Mouse (Mus musculus) testis, postnatal 10 days (tissue): ENCODE results near the gene Frmd4b.
"Not testable (repeated sequence)": the region's sequence is repeated elsewhere in the genome, so short reads cannot be mapped to it uniquely, and the experiment has no call there.

Experiments used
- DNase-seq: peaks from one replicate; pipeline ENCODE4 v3.0.0; 2021; ENCODE audit warnings: low spot score

The Frmd4b gene

DNA sequence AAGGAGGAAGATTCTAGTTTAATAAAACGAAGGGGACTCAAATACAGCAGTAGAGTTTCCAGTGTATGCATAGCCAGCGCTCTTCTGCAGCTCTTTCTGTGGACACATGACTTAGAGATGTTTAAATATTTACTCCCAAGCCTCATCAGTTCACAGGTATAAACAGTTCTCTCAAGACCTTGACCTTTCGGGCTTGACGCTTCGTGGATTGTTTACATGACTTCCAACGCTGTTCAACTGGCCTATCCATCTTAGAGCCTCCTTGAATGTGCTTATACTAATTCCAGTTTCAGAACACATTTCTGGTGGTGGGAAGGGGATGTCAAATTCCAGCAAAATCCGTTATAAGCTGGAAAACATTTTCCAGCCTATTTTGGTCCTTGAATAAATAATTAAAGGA lies 203.9 kb downstream of the Frmd4b start:
- DNase-seq = no peak

DNA sequence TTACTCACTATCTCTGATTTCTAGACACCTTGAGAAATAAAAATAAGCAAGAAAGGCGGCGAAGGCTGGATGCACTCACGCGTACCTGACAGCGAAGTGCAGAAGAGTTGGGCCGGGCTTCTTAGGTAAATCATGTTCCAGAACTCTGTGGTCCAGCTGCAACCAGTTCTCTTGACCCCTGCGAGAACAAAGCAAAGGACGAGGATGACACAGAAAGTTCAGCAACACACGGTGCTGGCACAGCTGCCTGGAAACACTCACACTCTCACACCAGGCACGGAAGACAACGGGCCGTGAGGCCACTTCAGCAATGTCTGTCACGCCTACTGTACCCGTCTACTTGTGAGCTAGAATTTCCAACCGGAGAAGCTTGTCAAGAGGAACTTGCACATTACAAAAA lies 204.9 kb downstream of the Frmd4b start:
- no peak for DNase-seq

DNA sequence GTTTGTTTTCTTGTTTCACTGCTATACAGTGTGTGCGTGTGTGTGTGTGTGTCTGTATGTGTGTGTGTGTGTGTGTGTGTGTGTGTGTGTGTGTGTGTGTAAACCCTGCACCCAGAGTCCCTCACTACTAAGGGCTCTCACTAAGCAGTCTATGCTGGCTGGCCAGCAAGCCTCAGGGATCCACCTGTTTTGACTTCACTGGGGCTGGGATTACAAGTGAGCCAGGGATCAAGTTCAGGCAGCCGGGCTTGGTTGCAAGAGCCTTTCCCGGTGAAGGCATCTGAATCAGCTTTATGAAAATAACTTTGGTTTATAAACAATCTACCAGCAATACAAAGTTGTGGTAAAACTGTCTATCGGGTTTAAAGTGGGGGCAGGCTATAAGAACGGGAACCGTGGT lies 206.0 kb downstream of the Frmd4b start:
- DNase-seq = no peak

DNA sequence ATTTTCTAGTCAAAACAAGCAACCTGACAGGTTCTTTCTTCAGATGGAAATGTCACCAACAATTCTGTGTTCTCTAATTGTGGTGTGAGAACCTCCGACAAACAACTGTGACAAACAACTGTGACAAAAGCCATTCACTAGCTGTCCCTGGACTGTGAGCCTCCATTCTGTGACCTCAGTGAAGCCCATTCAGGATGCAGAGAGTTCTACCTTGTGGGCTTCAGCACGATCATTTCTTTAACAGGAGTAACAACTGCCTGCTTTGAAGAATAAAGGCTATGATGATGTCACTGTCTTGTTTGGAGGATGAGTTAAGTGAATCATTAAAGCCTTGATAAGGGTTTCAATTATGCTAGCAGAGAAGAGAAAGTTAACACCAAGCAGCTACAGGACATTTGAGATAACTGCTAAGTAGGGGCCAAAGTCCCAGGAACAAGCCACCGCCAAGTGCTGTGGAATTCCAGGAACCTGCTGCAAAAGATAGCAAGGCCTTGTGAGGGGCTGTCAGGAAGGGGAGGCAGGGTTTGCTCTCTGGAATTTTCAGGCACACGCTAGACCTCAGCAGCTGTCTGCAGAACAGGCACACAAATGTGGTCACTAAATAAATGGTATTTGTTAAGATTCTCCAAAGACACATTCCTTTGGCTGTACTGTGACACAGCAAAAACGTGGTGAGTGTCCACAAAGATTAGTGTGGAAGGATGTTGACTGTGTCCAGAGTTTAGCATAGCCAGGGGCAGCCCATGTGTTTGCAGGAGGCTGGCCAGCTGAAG lies 207.7 kb downstream of the Frmd4b start:
- no peak for DNase-seq

DNA sequence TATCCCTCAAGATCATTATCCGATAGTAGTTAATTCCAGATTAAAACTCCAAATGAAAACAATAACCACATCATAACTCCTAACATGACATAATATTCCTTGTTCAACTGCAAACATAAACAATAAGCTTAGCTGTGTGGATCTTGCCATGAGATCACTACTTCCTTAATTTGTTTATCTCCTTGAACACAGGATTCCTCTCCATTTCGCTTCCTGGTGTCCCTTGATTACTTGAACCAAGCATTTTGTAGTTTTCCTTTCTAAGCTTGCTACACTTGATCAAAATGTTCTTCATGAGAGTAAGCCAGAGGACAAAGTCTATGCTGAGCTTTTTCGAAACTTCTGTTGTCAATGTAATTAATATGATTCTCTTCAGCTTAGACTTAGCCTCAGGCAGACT lies 209.4 kb downstream of the Frmd4b start:
- DNase-seq = no peak

DNA sequence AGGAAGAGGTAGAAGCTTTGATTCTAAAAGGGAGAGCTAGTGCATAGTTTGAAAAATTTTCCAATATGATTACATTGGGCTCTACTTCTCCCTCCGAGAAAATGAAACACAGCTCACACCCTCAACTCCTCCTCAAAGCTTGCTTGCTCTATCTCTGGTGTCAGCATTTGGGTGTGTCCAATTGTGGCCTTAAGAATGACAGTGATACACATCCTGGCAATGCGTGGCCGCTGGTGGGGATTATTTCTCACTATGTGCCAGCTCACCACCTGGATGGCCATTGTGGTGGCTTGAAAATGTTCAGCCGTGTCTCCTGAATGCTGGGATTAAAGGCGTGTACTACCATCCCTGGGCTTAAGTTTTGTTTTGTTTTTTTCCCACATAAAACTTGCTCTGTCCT lies 209.9 kb downstream of the Frmd4b start:
- DNase-seq = no peak

DNA sequence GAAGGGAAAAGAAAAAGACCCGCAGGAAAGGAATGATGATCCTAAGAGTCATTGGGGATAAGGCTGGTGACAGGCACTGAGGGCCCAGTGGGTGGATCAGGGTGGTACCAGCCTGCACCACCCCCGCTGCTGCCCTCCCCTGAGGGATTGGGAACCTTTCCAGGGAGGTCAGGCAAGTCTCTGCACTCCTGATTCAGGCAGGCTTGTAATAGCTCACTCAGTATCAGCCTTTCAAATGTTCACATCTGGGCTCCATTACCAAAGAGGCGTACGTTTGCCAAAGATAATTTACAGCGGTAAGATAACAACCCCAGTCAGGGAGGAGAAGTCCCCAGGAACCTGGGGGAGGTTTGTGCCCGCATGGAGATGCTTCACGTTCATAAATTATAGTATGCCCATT lies 212.0 kb downstream of the Frmd4b start:
- no peak for DNase-seq

DNA sequence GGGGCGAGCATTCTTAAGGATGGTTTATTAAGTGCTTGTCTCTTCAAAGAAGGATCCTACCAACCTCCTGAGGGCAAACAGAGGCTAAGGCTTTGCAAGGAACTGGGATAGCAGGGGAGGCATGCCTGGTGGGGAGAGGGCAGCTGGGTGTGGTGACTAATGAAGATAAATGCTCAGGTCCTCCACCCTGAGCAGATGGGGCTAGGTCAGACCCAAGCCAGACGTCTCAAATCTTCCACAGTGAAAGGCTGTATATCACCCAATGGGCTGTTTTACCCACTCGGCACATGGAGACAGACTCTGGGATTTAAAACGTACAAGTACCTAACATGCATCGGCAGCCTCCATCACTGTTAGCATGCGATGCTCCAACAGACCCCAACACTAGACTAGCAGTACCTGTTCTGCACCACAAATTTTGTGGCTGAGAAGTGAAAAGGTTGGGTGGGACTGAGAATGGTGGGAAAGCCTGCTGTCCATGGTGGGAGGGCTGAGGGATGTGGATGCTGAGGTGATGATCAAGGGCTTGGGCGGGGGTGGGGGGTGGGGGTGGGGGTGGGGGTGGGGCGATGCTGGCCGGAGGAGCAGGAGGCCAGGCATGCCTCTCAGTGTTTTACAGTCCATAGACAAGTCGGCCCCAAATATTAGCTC lies 214.4 kb downstream of the Frmd4b start:
- no peak for DNase-seq

DNA sequence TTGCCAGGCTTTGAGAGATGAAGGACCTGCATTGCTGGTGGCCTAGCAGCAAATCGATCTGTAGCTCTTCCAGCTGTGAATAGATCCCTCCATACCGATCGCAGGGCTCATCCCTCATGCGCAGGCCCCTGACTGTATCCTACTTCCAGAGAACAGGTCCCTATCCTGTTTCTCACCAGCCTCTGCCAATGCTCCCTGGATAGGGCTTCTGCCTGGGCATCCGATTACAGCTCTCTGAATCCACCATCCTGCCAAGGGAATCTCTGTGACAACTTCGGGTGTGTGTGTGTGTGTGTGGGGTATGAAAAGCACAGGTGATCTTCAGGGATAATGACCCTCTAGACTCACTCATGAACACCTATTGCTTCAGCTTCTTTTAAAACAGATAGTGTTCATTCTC lies 216.9 kb downstream of the Frmd4b start:
- no peak for DNase-seq

DNA sequence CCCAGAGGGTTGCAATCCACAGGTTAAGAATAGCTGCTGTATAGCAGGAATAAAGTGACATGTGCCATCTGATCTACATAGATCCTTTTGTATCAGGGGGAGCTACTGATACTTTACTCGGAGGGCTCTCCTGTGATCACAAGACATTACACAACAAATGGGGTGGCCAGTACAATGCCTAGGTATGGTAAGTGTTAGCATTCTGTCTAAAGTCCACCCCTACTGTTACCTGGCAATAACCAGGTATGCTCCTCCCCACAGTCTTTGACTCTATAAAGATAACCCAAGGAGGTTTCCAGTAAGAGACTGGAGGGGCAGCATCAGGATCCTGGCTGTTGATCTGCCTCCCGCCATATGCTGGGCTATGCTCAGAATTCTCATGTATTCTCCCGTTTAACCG lies 219.4 kb downstream of the Frmd4b start:
- DNase-seq = no peak

DNA sequence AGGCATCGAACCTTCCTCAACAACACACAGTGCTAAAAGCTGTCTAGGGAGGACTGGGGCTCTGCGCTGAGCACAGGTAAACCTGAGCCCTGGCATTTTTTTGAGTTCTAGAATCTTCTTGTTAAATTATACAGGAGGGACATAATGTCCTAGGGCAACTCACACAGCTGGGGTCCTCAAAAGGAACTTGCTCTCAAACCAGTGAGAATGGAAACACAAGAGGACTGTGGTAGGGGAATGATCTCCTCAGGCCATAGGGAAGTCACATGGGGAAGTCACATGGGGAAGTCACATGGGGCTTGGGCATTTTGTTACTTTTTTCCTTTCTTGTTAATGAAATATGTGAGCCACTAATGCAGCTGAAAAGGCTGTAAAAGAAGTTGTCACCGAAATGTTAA lies 220.4 kb downstream of the Frmd4b start:
- DNase-seq = no peak

DNA sequence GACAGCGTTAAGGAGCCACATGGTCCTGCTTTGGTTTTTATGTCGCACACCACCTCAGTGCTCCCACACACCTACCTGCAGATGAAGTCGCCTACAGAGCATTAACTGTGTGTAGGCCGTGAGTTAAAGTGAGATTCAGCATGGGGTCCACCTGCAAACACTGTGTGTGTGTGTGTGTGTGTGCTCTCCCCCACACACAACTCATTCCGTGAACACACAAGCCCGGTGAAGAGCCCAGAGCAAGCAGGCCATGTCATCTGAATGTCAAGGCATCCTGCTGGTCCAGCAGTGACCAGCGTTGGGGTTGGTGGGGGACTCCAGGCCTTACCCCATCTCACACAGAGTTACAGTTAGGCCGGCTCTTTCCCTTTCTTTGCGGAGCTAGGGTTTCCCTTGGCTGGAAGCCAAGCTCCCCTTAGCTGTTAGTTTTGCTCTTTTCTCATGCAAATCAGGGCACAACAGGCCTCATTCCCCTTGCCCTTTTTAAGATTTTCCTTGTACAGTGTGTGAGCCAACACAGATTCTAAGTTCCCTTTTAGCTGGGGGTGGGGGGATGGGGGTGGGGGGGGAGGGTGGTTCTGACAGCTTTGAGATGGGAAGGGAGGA lies 220.9 kb downstream of the Frmd4b start:
- DNase-seq = no peak

DNA sequence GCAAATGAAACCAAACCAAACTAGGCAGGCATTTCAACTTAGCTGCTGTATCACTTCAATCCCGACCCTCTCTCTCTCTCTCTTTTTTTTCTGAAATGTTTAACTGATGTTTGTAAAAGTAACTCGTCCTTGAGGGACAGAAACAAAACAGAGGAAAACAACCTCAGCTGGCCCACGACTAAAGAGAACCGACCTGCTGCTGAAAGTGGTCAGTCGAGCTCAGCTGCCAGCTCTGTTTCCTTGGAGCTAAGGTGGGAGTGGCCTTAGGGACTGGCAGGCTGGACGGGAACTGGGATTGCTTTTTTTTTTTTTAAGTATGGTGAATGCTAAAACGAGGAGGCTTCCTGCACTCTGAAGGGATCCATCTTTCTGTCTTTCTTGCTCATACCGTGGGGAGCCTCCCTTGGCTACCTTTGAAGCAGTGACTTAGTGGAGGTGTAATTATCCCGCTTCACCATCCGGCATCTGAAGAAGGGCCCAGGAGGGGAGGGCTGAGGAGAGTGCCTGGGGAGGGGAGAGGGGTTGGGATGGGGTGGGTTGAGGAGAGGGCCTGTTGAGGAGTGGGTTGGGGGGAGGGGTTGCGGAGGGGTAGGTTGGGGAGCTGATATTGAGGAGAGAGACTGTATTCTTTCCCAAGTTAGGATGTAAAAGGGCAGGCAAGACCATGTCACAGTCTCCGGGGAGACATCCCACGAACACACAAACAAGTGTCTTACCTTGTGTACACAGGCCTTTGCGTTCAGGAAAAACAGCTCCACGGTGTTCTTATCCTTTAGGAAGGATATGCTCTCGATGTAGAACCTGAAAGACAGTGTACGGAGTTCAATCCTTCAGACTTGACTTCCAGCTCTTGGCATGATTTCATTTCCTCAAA lies 221.6 kb downstream of the Frmd4b start:
- no peak for DNase-seq

DNA sequence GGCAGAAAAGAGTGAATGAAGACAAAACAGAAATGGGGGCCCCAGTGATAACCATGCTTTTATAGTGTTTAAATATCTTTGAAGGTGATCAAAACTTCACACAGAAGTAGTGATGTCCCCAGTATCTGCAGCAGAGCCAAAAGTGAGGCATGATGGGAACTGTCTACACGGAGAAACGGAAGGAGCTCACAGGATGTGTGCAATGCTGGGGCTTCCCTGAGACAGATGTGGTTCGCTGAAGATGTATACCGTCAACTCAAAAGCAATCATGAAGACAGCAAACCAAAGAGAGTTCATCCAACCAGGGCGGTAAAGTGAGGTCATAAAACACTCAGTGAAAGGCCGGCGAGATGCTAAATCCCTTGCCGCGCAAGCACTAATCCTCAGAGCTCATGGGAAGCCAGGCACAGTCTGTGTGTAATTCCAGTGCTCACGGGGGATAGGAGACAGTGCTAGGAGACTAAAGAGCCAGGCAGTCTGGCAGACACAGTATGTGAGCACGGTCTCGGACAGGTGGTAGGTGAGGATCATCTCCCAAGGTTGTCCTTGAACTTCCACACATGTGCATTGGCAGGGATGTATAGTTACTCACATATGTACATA lies 222.8 kb downstream of the Frmd4b start:
- no peak for DNase-seq

DNA sequence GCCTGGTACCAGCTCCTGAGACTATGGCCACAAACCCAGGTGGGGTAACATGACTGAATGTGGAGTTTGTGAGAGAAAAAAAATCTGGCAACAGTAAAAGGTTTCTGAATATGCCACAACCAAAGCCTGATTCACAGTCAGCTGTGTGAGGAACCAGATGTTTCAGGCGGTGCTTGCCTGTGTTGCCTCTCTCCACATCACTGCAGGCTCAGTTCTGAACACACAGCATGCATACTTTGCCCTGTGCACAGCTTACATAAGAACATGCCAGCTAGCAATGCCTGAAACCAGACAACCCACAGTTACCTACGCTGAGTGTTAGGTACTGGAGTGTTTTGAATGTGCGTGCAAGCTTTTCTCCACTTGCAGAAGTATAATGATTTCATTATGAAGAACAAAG lies 224.4 kb downstream of the Frmd4b start:
- DNase-seq = no peak

DNA sequence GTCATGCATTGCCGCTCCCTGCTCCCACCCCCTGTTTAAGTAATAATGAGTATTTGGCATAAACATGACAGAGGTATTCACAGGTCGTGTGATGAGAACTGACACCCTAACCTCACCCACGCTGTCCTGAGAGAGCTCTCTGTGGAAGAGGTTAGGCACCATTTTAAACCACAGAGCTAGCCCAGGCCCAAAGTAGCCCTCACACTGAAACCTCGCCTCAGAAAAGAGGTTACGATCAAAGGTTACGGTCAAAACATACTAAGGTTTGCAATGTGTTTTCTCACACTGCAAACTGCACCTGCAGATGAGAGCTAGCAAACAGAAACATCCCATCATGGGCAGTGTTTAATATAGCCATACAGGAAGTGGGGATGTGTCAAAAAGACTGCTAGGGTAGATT lies 230.0 kb downstream of the Frmd4b start:
- DNase-seq = no peak

DNA sequence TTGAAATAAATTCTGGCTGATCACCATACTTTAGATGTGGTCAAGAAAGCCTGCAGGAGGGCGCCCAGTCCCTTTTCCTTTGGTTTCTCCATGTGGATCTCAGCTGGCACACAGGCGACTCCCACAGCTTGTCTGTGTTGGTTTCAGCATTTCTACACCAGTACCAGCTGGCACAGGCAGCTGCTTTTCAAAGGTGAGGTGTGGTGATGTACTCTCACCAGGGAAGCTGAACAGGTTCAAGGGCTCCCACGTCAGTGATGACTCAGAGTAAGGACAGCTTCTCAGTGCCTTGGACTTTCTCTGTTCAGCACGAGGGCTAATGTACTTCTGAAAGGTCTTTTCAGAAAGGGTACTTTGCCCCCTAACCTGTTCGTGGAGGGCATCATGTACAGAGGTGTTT lies 232.4 kb downstream of the Frmd4b start:
- no peak for DNase-seq

DNA sequence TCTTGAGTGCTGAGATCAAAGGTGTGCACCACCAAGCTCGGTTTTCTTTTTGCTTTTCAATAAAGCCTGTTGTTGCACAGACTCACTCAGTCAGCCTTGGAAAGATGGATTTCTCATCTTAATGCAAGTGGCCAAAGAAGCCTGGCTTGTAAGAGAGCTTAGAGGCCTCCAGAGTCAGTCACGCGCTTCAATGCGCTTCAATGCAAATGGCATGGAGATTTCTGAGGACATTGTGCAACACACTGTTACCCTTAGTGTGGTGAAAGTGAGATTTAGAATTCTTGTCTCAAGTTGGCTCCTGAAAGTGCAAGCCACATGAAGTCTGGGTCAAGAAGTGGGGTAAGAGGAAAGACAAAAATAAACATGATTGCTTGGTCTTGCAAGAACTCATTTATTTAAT lies 236.1 kb downstream of the Frmd4b start:
- DNase-seq = no peak

DNA sequence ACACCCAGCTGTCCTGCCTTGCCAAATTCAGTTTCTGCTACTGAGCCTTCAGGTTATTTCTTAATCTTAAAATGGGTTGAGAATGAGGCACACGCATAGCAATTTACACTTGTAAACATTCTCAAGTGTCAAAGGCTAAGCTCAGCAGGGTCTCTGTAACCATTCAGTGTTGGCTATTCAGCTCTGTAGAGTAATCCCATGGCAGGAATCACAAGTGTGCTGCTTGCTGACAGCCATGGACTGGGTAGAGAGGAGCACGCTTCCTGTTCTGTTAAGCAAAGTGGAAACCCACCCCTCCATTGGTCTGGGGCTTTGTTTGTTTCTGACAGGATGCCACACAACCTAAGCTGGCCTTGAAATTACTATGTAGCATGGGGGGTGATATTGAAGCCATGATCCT lies 246.4 kb downstream of the Frmd4b start:
- DNase-seq = no peak

DNA sequence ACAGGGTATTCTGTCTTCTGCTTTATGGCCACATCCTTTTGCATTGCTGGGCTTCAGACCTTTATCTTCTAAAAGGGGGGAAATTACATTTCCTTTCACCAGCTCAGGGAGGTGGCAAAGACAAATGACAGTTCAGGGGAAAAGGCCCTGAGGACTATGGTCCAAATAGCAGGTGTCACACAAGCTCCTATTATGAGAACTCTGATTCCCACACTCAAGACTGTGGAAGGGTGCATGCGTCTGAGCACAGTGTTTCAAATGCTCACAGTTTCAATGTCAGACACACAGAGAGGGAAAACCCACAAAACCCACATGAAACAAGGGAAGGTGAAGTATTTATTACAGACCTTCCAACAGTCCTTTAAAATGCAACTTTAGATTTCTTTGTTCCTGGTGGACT lies 246.9 kb downstream of the Frmd4b start:
- no peak for DNase-seq

DNA sequence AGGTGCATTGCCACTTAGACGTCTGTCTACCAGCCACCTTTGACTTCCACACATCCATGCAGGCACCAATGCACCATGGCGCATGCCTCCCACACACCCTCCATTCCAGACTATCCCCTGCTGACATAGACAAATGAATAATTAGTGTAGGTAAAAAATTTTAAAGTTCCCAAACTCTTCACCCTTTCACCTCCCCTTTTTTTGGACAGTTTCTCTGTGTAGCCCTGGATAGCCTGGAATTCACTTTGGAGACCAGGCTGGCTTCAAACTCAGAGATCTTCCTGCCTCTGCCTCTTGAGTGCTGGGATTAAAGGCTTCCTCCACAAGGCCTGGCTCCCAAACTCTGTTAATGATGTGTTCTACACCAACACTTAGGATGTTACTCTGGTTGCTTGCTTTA lies 253.5 kb downstream of the Frmd4b start:
- no peak for DNase-seq

DNA sequence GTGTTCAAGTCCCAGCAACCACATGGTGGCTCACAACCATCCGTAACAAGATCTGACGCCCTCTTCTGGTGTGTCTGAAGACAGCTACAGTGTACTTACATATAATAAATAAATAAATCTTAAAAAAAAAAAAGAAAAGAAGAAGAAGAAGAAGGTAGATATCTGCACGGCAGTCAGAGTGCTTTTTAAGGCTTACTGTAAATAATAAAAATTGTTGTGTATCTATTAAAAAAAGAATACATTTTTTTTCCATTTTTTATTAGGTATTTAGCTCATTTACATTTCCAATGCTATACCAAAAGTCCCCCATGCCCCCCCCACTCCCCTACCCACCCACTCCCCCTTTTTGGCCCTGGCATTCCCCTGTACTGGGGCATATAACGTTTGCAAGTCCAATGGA lies 259.7 kb downstream of the Frmd4b start:
- not testable (repeated sequence) for DNase-seq
